Mouse (Mus musculus) hindbrain, embryonic 15.5 days (tissue): ENCODE measurements around the gene Ppa2. TPM values are rescaled to one million over a fixed set of nuclear protein-coding genes. Genes with fewer than 3 reads are reported as not detected.

ENCODE experiments used
- ATAC-seq: fragments of 200-750 bp; cut with Nextera tagmentation; 2 replicates; pipeline ENCODE4 v1.8.0; 2017; ENCODE audit warnings: low read depth, moderate number of reproducible peaks, moderate TSS enrichment; ENCODE audit not compliant: low FRiP score
- H3K27ac ChIP-seq: fragments of 300-500 bp; sonication (generic); replicated peaks from 2 replicates; pipeline ENCODE4 v1.5.1; 2015; ENCODE audit warnings: mild to moderate bottlenecking, inconsistent platforms
- H3K27me3 ChIP-seq: fragments of 300-500 bp; sonication (generic); 2 replicates; pipeline ENCODE4 v1.6.1; 2015; ENCODE audit warnings: control low read depth, inconsistent platforms
- H3K36me3 ChIP-seq: fragments of 300-500 bp; sonication (generic); 2 replicates; pipeline ENCODE4 v1.6.1; 2015; ENCODE audit warnings: control low read depth, inconsistent platforms
- H3K4me1 ChIP-seq: fragments of 300-500 bp; sonication (generic); replicated peaks from 2 replicates; pipeline ENCODE4 v1.6.1; 2015; ENCODE audit warnings: control low read depth, inconsistent platforms
- H3K4me2 ChIP-seq: fragments of 300-500 bp; sonication (generic); 2 replicates; pipeline ENCODE4 v1.6.1; 2015; ENCODE audit warnings: moderate library complexity, mild to moderate bottlenecking, inconsistent platforms
- H3K4me3 ChIP-seq: fragments of 300-500 bp; sonication (generic); 2 replicates; pipeline ENCODE4 v1.5.1; 2015; ENCODE audit warnings: mild to moderate bottlenecking, inconsistent platforms
- H3K9ac ChIP-seq: fragments of 300-500 bp; sonication (generic); 2 replicates; pipeline ENCODE4 v1.6.1; 2015; ENCODE audit warnings: inconsistent platforms
- H3K9me3 ChIP-seq: fragments of 300-500 bp; sonication (generic); 2 replicates; pipeline ENCODE4 v1.6.1; 2016; ENCODE audit warnings: control low read depth, inconsistent platforms
- WGBS: fragments of 180-500 bp; shearing (Covaris S2); methylation state at CpG from one replicate; pipeline ENCODE4 v1.1.7; 2015; 5-methylcytosine and 5-hydroxymethylcytosine counted together
- polyA plus RNA-seq: library from polyadenylated mRNA; unstranded; fragments of >200 nt; fragmentation: Nextera tagmentation; extraction: Ambion mirVana; gene quantifications from 2 replicates; pipeline ENCODE4 v1.2.1, GENCODE M21; 2015

Ppa2 gene
- polyA plus RNA-seq, 1 experiment from 2014 or later, result 80.6 TPM

- no peaks in the 10 kb centered on the region for H3K4me1 ChIP-seq
- no peaks in the 10 kb centered on the region for H3K36me3 ChIP-seq
- WGBS, result 75% methylated on average over 4 of the region's 4 CpGs
- no peak overlapping the region for H3K9ac ChIP-seq
- no peaks in the 10 kb centered on the region for H3K9me3 ChIP-seq
- no peaks in the 10 kb centered on the region for H3K27me3 ChIP-seq
- H3K4me2 ChIP-seq, result no peak overlapping the region
- no peak for ATAC-seq
- no peak overlapping the region for H3K4me3 ChIP-seq
- H3K27ac ChIP-seq, result no peak overlapping the region
Observed at GRCm38 (mm10) chr3:133411123-133411675, 101.3 kb downstream of the Ppa2 start.

- Histone ChIP-seq H3K4me2 (no peak overlapping the region), H3K27me3 (no peaks in the 10 kb centered on the region), H3K4me1 (no peaks in the 10 kb centered on the region), H3K9me3 (no peaks in the 10 kb centered on the region), H3K36me3 (no peaks in the 10 kb centered on the region), H3K9ac (no peak overlapping the region), H3K4me3 (no peak overlapping the region), H3K27ac (no peak overlapping the region)
- 93% methylated on average over 8 of the region's 8 CpGs for WGBS
- ATAC-seq, result no peak
Observed at GRCm38 (mm10) chr3:133411768-133412167, 101.9 kb downstream of the Ppa2 start.

GRCm38 (mm10) chr3:133414747-133415146 is 104.8 kb downstream of the Ppa2 start:
- WGBS, result 87% methylated on average over 4 of the region's 4 CpGs
- ATAC-seq, result no peak
- Histone ChIP-seq H3K36me3 (no peaks in the 10 kb centered on the region), H3K4me2 (no peak overlapping the region), H3K27ac (no peak overlapping the region), H3K9me3 (no peaks in the 10 kb centered on the region), H3K9ac (no peak overlapping the region), H3K4me1 (no peaks in the 10 kb centered on the region), H3K27me3 (no peaks in the 10 kb centered on the region), H3K4me3 (no peak overlapping the region)

- H3K9ac ChIP-seq, result no peak overlapping the region
- no peak overlapping the region for H3K4me3 ChIP-seq
- no peak for ATAC-seq
- no peaks in the 10 kb centered on the region for H3K36me3 ChIP-seq
- H3K4me1 ChIP-seq, result no peaks in the 10 kb centered on the region
- no peaks in the 10 kb centered on the region for H3K27me3 ChIP-seq
- no peak overlapping the region for H3K27ac ChIP-seq
- H3K4me2 ChIP-seq, result no peak overlapping the region
- no peaks in the 10 kb centered on the region for H3K9me3 ChIP-seq
Observed at GRCm38 (mm10) chr3:133423073-133423472, 113.2 kb downstream of the Ppa2 start.

Other genes with a start within 250 kb of the Ppa2 start
- 15.7 and 16.3 TPM in 2 replicates for gene Ints12, start 218.3 kb upstream of the Ppa2 start, polyA plus RNA-seq
- gene Gstcd, start 218.1 kb upstream of the Ppa2 start, polyA plus RNA-seq, result 3.0 and 3.7 TPM in 2 replicates
- gene Arhgef38, start 75.2 kb upstream of the Ppa2 start, polyA plus RNA-seq, result not detected in 2 replicates
- 14.0 and 17.2 TPM in 2 replicates for gene Tet2, start 235.0 kb downstream of the Ppa2 start, polyA plus RNA-seq